Mouse (Mus musculus) stomach, postnatal 0 days (tissue): ENCODE data around the gene Tubgcp6. TPM values are rescaled to one million over a fixed set of nuclear protein-coding genes. Genes with fewer than 3 reads are reported as not detected.

Experiments used
- ATAC-seq: fragments of 200-750 bp; cut with Nextera tagmentation; 2 replicates; pipeline ENCODE4 v1.8.0; 2017; ENCODE audit not compliant: low FRiP score, low TSS enrichment
- DNase-seq: peaks from one replicate; pipeline ENCODE4 v3.0.0-alpha.2; 2016; ENCODE audit warnings: low spot score
- H3K27ac ChIP-seq: fragments of 300-500 bp; sonication (generic); replicated peaks from 2 replicates; pipeline ENCODE4 v1.5.1; 2014; ENCODE audit warnings: mild to moderate bottlenecking, control low read depth
- H3K27me3 ChIP-seq: fragments of 300-500 bp; sonication (generic); 2 replicates; pipeline ENCODE4 v1.6.1; 2014; ENCODE audit warnings: low read length; ENCODE audit not compliant: control insufficient read depth, insufficient read depth
- H3K36me3 ChIP-seq: fragments of 300-500 bp; sonication (generic); 2 replicates; pipeline ENCODE4 v1.6.1; 2014; ENCODE audit warnings: low read length, mixed read lengths; ENCODE audit not compliant: control insufficient read depth, insufficient read depth
- H3K4me1 ChIP-seq: fragments of 300-500 bp; sonication (generic); replicated peaks from 2 replicates; pipeline ENCODE4 v1.6.1; 2014; ENCODE audit warnings: antibody characterized with exemption; ENCODE audit not compliant: control insufficient read depth, insufficient read depth
- H3K4me2 ChIP-seq: fragments of 300-500 bp; sonication (generic); replicated peaks from 2 replicates; pipeline ENCODE4 v1.6.1; 2014; ENCODE audit warnings: low read depth, mild to moderate bottlenecking, control low read depth, moderate library complexity
- H3K4me3 ChIP-seq: fragments of 300-500 bp; sonication (generic); 2 replicates; pipeline ENCODE4 v1.5.1; 2014; ENCODE audit warnings: low read depth, low read length, control low read depth
- H3K9ac ChIP-seq: fragments of 300-500 bp; sonication (generic); 2 replicates; pipeline ENCODE4 v1.6.1; 2014; ENCODE audit warnings: mild to moderate bottlenecking, low read length, control low read depth, mixed read lengths
- H3K9me3 ChIP-seq: fragments of 300-500 bp; sonication (generic); 2 replicates; pipeline ENCODE4 v1.6.1; 2016; ENCODE audit warnings: low read length; ENCODE audit not compliant: control insufficient read depth
- CTCF ChIP-seq: IDR thresholded peaks from 2 replicates; pipeline ENCODE4 v1.5.1; 2016; ENCODE audit warnings: antibody characterized with exemption, low read depth, mild to moderate bottlenecking, moderate library complexity
- EP300 ChIP-seq: optimal IDR thresholded peaks from 2 replicates; pipeline ENCODE3; 2016; ENCODE audit warnings: antibody characterized with exemption
- WGBS: fragments of 180-500 bp; shearing (Covaris S2); extraction: QIAGEN DNeasy Blood & Tissue Kit; methylation state at CpG from one replicate; pipeline ENCODE4 v1.1.7; 2014; 5-methylcytosine and 5-hydroxymethylcytosine counted together
- polyA plus RNA-seq: library from polyadenylated mRNA; unstranded; fragments of >200 nt; fragmentation: Nextera tagmentation; extraction: Ambion mirVana; gene quantifications from 2 replicates; pipeline ENCODE4 v1.2.1, GENCODE M21; 2015

The Tubgcp6 gene
- polyA plus RNA-seq, 1 experiment from 2014 or later, result 4.0 TPM

DNA sequence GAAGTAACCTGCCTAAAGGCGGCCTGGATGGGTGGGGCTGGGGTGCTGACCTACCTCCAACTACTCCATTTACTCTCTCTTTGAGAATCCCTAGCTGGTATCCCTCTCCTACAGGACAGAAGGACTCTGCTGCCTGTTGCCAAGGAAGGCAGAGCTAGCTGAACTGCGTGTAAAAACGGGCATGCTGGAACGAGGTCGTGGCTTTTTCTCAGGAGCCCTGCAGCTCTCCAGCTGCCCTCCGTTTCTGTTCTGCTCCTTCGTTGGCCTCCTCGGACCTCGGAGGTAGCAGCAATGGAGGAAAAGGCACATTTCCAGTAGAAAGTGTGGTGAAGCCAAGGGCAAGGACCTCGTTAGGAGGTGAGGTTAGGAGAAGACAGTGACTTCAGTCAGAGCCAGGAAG is 46.0 kb upstream of the Tubgcp6 start:
- H3K36me3 ChIP-seq, result peaks cover 33% of the 10 kb centered on the region
- peak overlapping the region; percentile 41 for H3K9ac ChIP-seq
- ATAC-seq (no peak), DNase-seq (no peak)
- no peak for TF ChIP-seq CTCF
- no peak for TF ChIP-seq EP300
- no peaks in the 10 kb centered on the region for H3K9me3 ChIP-seq
- peak overlapping the region; percentile 88 for H3K27ac ChIP-seq
- H3K4me2 ChIP-seq, result peak overlapping the region; percentile 34
- H3K27me3 ChIP-seq, result no peaks in the 10 kb centered on the region
- peaks cover 20% of the 10 kb centered on the region for H3K4me1 ChIP-seq
- H3K4me3 ChIP-seq, result no peak overlapping the region
- WGBS, result 27% methylated on average over 10 of the region's 10 CpGs

DNA sequence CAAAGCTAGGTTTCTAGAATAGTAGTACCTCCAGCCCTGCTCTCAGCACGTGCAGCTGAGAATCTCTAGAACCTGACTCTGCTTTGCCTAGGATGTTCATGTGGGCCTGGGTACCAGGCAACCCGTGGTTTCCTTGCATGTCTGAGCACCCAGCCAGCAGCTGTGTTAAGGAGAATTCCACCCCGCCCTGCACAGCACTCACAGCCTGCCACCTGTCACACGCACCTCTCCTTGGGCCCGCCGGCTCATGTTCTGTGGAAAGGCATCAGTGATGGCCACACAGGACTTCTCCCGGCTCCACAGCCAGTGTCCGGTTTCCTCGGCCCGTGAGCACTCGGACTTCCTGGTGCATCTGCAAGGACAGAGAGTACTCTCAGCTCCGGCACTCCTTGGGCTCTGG is 42.6 kb upstream of the Tubgcp6 start:
- Histone ChIP-seq H3K27me3 (no peaks in the 10 kb centered on the region), H3K9me3 (no peaks in the 10 kb centered on the region), H3K4me3 (no peak overlapping the region), H3K36me3 (peaks cover 59% of the 10 kb centered on the region), H3K27ac (no peak overlapping the region), H3K4me2 (no peak overlapping the region), H3K9ac (no peak overlapping the region), H3K4me1 (peaks cover 15% of the 10 kb centered on the region)
- TF ChIP-seq CTCF, result no peak
- TF ChIP-seq EP300, result no peak
- ATAC-seq (no peak), DNase-seq (no peak)
- 90% methylated on average over 12 of the region's 12 CpGs for WGBS

DNA sequence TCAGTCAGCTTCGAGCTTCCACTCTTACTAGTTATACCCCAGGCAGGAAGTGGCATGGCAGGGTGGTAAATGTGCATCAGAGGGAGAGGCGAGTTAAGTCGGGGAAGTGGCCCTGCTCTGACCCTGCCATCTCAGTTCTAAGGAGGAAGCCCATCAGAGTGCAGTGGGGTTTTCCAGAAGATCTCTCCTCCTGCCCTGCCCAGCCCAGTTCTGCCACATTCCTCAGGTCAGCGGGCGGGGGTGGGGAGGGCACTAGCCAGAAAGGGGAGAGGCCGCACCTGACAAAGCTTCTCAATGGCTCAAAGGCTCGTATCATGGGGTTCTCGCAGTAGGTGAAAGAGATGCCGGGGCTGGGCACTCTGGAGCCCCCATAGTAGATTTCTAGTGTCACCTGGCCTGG is 38.5 kb upstream of the Tubgcp6 start:
- H3K27me3 ChIP-seq, result no peaks in the 10 kb centered on the region
- ATAC-seq (peak; percentile 47), DNase-seq (peak; percentile 73)
- H3K9me3 ChIP-seq, result no peaks in the 10 kb centered on the region
- peak overlapping the region; percentile 30; the same call in 1 of the 2 replicates for H3K27ac ChIP-seq
- no peaks in the 10 kb centered on the region for H3K4me1 ChIP-seq
- no peak for TF ChIP-seq EP300
- no peak for TF ChIP-seq CTCF
- 58% methylated on average over 9 of the region's 9 CpGs for WGBS
- H3K9ac ChIP-seq, result no peak overlapping the region
- no peak overlapping the region for H3K4me3 ChIP-seq
- H3K36me3 ChIP-seq, result peaks cover 83% of the 10 kb centered on the region
- no peak overlapping the region for H3K4me2 ChIP-seq

DNA sequence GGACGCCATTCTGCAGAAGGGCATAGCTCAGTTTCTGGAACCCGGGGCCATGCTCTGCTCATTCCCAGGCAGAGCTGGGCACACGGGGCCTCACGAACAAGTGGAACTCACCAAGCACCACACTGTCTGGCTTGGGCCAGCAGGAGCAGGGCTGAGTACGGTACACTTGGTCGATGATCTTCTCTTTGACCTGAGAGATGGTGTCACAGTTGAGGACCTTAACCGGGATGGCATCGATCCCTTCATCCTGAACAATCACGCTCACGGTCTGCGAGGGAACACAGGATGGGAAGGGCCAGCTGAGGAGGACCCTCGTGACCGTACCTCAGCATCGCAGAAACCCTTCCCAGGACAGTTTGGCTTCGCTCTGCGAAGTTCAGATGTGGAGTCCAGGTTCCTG is 35.6 kb upstream of the Tubgcp6 start:
- H3K4me1 ChIP-seq, result no peaks in the 10 kb centered on the region
- ATAC-seq (no peak), DNase-seq (no peak)
- no peaks in the 10 kb centered on the region for H3K9me3 ChIP-seq
- no peak overlapping the region for H3K27ac ChIP-seq
- TF ChIP-seq EP300 (no peak), CTCF (no peak)
- no peaks in the 10 kb centered on the region for H3K27me3 ChIP-seq
- H3K4me2 ChIP-seq, result no peak overlapping the region
- peaks cover 72% of the 10 kb centered on the region for H3K36me3 ChIP-seq
- no peak overlapping the region for H3K4me3 ChIP-seq
- H3K9ac ChIP-seq, result no peak overlapping the region
- 94% methylated on average over 16 of the region's 16 CpGs for WGBS

DNA sequence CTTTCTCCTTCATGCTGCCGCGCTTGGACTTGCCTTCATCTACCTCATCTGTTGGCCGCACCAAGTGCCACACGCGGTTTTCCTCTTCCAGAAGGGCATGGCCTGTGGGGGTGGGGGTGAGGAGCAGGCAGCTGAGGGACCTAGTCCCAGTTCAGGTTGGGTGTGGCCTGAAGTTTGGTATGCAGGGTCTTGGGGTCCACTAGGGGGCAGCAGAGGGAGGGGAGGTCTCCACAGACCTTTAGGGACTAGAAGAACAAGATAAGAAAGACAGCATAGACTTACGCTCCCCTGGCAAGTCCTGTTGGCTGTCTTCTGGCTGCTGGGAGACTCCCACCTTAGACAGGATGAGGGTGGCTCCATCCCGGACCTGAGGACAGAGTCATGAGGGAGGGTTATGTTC is 35.0 kb upstream of the Tubgcp6 start:
- 52% methylated on average over 7 of the region's 7 CpGs for WGBS
- H3K4me3 ChIP-seq, result no peak overlapping the region
- no peaks in the 10 kb centered on the region for H3K4me1 ChIP-seq
- H3K9me3 ChIP-seq, result no peaks in the 10 kb centered on the region
- DNase-seq (peak; percentile 64), ATAC-seq (0 out of 2 replicates have a peak, but pooled peaks have one; percentile 8)
- H3K36me3 ChIP-seq, result peaks cover 66% of the 10 kb centered on the region
- H3K9ac ChIP-seq, result no peak overlapping the region
- no peaks in the 10 kb centered on the region for H3K27me3 ChIP-seq
- no peak overlapping the region for H3K27ac ChIP-seq
- no peak for TF ChIP-seq EP300
- peak; percentile 82 for TF ChIP-seq CTCF
- H3K4me2 ChIP-seq, result no peak overlapping the region

DNA sequence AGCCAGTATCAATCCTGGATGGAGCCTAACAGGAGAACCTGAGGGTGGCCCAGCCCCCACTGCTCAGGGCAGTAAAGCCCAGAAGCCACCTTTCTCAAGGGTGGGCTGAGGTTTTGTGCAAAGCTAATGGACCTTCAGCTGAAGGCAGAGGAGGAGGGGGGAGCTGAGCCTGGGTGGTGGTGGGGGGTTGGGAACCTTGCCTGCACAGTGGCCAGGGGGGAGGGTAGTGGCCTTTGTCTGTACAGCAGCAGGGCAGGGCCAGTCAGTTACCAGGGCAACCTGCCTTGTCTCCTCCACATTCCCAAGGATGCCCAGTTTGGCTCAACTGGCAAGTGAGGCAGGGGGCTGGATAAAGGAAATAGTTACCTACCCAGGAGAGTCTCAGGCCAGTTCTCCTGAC is 29.4 kb upstream of the Tubgcp6 start:
- Histone ChIP-seq H3K27ac (no peak overlapping the region), H3K9me3 (no peaks in the 10 kb centered on the region), H3K36me3 (peaks cover 19% of the 10 kb centered on the region), H3K4me3 (no peak overlapping the region), H3K9ac (no peak overlapping the region), H3K4me1 (peaks cover 5% of the 10 kb centered on the region), H3K27me3 (no peaks in the 10 kb centered on the region; the same call in 1 of the 2 replicates), H3K4me2 (no peak overlapping the region)
- TF ChIP-seq EP300 (no peak), CTCF (no peak)
- no peak for DNase-seq
- ATAC-seq, result no peak
